Mouse (Mus musculus) limb, embryonic 14.5 days (tissue): Measurements from ENCODE around the gene Riox2. TPM values are rescaled to one million over a fixed set of nuclear protein-coding genes. Genes with fewer than 3 reads are reported as not detected.

Source experiments
- ATAC-seq: fragments of 200-750 bp; cut with Nextera tagmentation; 2 replicates; pipeline ENCODE4 v1.8.0; 2017; ENCODE audit warnings: low read depth, moderate number of reproducible peaks, moderate TSS enrichment; ENCODE audit not compliant: low FRiP score
- DNase-seq: peaks from one replicate; pipeline ENCODE4 v3.0.0-alpha.2; 2015; ENCODE audit warnings: low spot score
- H3K27ac ChIP-seq: fragments of 300-500 bp; sonication (generic); replicated peaks from 2 replicates; pipeline ENCODE4 v1.5.1; 2014; ENCODE audit warnings: low read depth, mild to moderate bottlenecking, low read length, moderate library complexity, mixed read lengths
- H3K27me3 ChIP-seq: fragments of 300-500 bp; sonication (generic); 2 replicates; pipeline ENCODE4 v1.6.1; 2014; ENCODE audit warnings: low read length, mixed read lengths; ENCODE audit not compliant: control insufficient read depth, insufficient read depth
- H3K36me3 ChIP-seq: fragments of 300-500 bp; sonication (generic); 2 replicates; pipeline ENCODE4 v1.6.1; 2014; ENCODE audit warnings: mild to moderate bottlenecking, low read length, moderate library complexity, mixed read lengths; ENCODE audit not compliant: control insufficient read depth, insufficient read depth
- H3K4me1 ChIP-seq: fragments of 300-500 bp; sonication (generic); 2 replicates; pipeline ENCODE4 v1.6.1; 2014; ENCODE audit warnings: antibody characterized with exemption, low read length, mixed read lengths; ENCODE audit not compliant: control insufficient read depth, insufficient read depth
- H3K4me2 ChIP-seq: fragments of 300-500 bp; sonication (generic); replicated peaks from 2 replicates; pipeline ENCODE4 v1.6.1; 2014; ENCODE audit warnings: low read depth, mild to moderate bottlenecking, low read length, moderate library complexity; ENCODE audit not compliant: severe bottlenecking
- H3K4me3 ChIP-seq: fragments of 300-500 bp; sonication (generic); replicated peaks from 2 replicates; pipeline ENCODE4 v1.5.1; 2014; ENCODE audit warnings: low read length
- H3K9ac ChIP-seq: fragments of 300-500 bp; sonication (generic); 2 replicates; pipeline ENCODE4 v1.6.1; 2014; ENCODE audit warnings: mild to moderate bottlenecking, low read depth, low read length, moderate library complexity; ENCODE audit not compliant: severe bottlenecking
- H3K9me3 ChIP-seq: fragments of 300-500 bp; sonication (generic); 2 replicates; pipeline ENCODE4 v1.6.1; 2016; ENCODE audit warnings: low read length; ENCODE audit not compliant: control insufficient read depth
- POLR2A ChIP-seq: fragments of 200-500 bp; IDR thresholded peaks from 2 replicates; pipeline ENCODE4 v1.8.0; 2012; ENCODE audit warnings: inconsistent platforms, mild to moderate bottlenecking, moderate library complexity, borderline replicate concordance; ENCODE audit not compliant: insufficient read depth, insufficient read length; ENCODE audit errors: extremely low read depth
- WGBS: fragments of 180-500 bp; shearing (Covaris S2); extraction: QIAGEN DNeasy Blood & Tissue Kit; methylation state at CpG from one replicate; pipeline ENCODE4 v1.1.7; 2014; 5-methylcytosine and 5-hydroxymethylcytosine counted together
- polyA plus RNA-seq, 2 experiments: library from polyadenylated mRNA; depleted of rRNA in 1 of 2; stranded (reverse) in 1 of 2; unstranded in 1 of 2; fragments of >200 nt; fragmentation: Nextera tagmentation in 1 of 2; extraction: Ambion mirVana in 1 of 2; gene quantifications; 2 replicates each; pipeline versions ENCODE4 v1.2.1 to v1.2.3; 2012 to 2014

Riox2 gene
- polyA plus RNA-seq, 2 experiments = 18.3 to 30.4 TPM

DNA sequence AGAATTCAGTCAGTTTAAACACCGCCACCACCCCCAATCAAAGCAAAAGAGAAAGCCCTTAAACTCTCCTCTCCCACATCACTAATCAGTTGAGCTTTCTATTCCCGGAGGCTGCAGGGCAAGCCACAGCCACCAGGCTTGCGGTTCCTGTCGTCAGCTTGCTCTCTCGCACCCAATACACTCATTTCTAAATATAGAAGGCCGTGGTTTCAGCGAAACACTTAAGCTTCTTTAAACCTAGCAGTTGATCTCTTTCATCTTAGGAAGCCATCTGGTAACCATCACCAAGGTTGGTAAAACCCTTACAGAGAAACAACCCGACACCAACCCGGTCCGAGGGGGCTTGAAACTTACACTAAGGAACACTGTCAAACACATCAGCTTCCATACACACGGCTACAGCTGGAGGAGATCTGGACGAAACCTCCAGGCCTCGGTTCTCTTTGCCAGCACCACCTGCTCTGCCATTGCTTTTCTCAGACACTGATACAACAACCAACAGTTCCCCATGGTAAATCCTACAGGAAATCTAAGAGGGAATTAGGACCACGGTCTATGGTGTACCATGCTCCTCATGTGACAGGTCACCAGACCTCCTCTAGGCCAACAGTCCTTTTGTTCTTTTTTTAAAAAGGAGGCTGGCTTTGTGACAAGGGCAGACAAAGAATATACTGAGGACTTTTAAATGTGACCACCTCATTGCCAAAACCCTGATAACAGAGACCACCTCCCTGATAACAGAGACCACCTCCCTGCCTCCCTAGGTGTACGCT is 46.1 kb downstream of the Riox2 start:
- 0 out of 2 replicates have a peak overlapping the region, but pooled peaks have one; percentile 9 for H3K4me2 ChIP-seq
- ATAC-seq = peak; percentile 82

DNA sequence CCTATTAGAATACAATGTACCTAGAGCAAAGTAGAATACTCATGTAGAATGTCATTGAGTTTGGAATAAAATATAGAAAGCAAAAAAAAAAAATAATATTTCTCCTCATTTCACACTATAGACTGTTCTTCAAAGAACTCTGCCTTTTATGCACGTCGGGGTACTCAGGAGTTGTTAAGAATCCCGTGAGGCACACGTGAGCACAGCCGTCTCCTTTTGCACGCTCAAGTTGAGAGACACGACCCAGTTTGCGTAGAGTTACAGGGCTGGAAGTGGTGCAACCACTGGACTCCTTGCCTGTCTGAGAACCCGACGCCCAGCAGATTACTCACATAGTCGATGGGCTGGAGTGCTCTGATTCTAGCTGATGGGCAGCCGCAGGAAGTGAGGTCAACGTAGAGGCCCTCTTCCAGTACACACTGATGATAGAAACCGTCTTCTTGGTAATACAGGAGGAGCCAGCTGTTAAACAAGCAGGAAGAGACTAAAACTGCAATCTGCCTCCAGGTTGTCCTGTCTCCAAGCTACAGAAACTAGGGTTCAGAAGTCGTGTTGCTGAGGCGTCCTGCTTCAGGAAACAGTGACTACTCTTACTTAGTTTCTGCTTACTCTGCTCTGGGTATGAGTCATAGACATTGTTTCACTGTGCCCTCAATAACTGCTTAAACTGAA is 50.3 kb downstream of the Riox2 start:
- H3K4me2 ChIP-seq = no peak overlapping the region
- WGBS = 85% methylated on average over 16 of the region's 16 CpGs
- H3K36me3 ChIP-seq = peaks cover 4% of the 10 kb centered on the region
- no peak for TF ChIP-seq POLR2A
- no peaks in the 10 kb centered on the region for H3K27me3 ChIP-seq
- ATAC-seq = no peak
- no peak overlapping the region for H3K9ac ChIP-seq
- DNase-seq = no peak
- H3K9me3 ChIP-seq = no peaks in the 10 kb centered on the region
- H3K4me1 ChIP-seq = 0 out of 2 replicates have a peak, but pooled peaks cover 3% of the 10 kb centered on the region
- H3K27ac ChIP-seq = no peak overlapping the region
- H3K4me3 ChIP-seq = no peak overlapping the region

More for the DNA sequence above, 46.1 kb downstream of the Riox2 start:
- Histone ChIP-seq H3K36me3 (peaks cover 8% of the 10 kb centered on the region; the same call in 1 of the 2 replicates), H3K27ac (no peak overlapping the region), H3K9ac (no peak overlapping the region), H3K4me1 (0 out of 2 replicates have a peak, but pooled peaks cover 3% of the 10 kb centered on the region), H3K9me3 (no peaks in the 10 kb centered on the region), H3K4me3 (no peak overlapping the region), H3K27me3 (no peaks in the 10 kb centered on the region)
- 22% methylated on average over 15 of the region's 15 CpGs for WGBS
- peak; percentile 42 for DNase-seq
- no peak for TF ChIP-seq POLR2A

DNA sequence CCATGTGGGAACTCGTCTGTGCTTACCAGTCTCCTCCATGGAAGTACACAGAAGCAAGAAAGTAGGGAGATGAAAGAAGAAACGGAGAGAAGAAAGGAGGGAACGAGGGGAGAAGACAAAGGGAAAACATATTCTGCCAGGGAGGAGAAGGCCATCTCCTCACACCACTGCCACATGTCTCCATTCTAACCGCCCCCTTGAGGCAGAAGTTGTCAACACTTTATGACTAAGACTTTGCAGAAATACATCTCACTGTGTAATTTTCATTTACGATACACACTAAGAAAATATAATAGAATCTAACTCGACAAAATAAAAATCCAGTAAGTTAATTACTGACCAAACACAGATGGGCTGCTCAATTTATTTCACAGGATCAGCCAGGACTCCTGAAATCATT is 55.4 kb downstream of the Riox2 start:
- no peak for TF ChIP-seq POLR2A

DNA sequence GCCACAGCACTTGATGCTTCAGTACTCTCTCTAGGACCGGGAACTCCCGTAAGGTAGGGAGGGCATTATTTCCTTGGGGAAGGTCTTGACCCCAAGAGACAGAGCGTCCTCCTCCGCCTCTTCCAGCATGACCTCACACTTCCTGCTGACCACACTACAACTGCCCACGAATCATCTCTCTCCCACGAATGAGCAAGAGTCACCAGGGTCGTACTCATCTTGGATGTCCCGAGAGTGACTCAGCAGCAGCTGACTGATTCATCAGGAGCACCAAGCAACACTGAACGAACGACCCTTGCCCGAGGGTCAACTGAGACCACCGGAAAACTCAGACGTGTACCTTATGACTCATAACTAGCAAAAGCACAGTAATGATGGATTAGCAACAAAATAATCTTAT is 58.0 kb downstream of the Riox2 start:
- Histone ChIP-seq H3K27me3 (no peaks in the 10 kb centered on the region), H3K4me3 (no peak overlapping the region), H3K36me3 (peaks cover 13% of the 10 kb centered on the region), H3K4me2 (no peak overlapping the region), H3K9ac (no peak overlapping the region), H3K27ac (no peak overlapping the region), H3K9me3 (no peaks in the 10 kb centered on the region; the same call in 1 of the 2 replicates), H3K4me1 (no peaks in the 10 kb centered on the region)
- DNase-seq = no peak
- ATAC-seq = no peak
- no peak for TF ChIP-seq POLR2A
- 94% methylated on average over 13 of the region's 13 CpGs for WGBS

More for the DNA sequence above, 55.4 kb downstream of the Riox2 start:
- no peak overlapping the region for H3K4me2 ChIP-seq
- H3K9ac ChIP-seq = no peak overlapping the region
- no peak overlapping the region for H3K4me3 ChIP-seq
- DNase-seq = no peak
- H3K4me1 ChIP-seq = no peaks in the 10 kb centered on the region
- no peaks in the 10 kb centered on the region for H3K27me3 ChIP-seq
- H3K9me3 ChIP-seq = no peaks in the 10 kb centered on the region; the same call in 1 of the 2 replicates
- no peak for ATAC-seq
- no peak overlapping the region for H3K27ac ChIP-seq
- WGBS = 65% methylated on average over 6 of the region's 6 CpGs
- H3K36me3 ChIP-seq = peaks cover 13% of the 10 kb centered on the region

DNA sequence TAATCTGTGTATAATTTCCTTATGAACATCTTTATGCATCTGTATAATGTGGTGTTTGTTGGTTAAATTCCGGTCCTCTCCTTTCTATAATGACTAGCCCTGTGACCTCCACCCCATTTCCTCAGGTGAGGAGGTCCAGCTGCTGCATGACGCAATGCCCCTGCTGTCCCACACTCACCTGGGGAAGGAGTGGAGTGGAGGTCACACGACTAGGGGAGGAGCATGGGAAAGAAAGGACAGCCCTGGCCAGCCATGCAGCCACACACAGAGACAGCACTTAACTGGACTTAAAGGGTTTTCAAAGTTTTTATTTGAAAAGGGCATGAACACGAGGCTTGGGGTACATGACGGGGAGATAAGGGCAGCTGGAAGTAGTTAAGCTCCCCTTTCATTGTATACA is 59.7 kb downstream of the Riox2 start:
- ATAC-seq = no peak

More for the DNA sequence above, 59.7 kb downstream of the Riox2 start:
- Histone ChIP-seq H3K36me3 (peaks cover 20% of the 10 kb centered on the region), H3K9me3 (no peaks in the 10 kb centered on the region; the same call in 1 of the 2 replicates), H3K4me3 (no peak overlapping the region), H3K9ac (no peak overlapping the region), H3K4me1 (no peaks in the 10 kb centered on the region), H3K4me2 (no peak overlapping the region), H3K27ac (no peak overlapping the region), H3K27me3 (no peaks in the 10 kb centered on the region)
- no peak for TF ChIP-seq POLR2A
- DNase-seq = no peak
- 58% methylated on average over 5 of the region's 5 CpGs for WGBS
